Mouse (Mus musculus): Measurements from ENCODE around the gene Scarb2.
A peak's percentile ranks its signal among the peaks of the same experiment; 100 is the strongest.

Scarb2 gene

DNA sequence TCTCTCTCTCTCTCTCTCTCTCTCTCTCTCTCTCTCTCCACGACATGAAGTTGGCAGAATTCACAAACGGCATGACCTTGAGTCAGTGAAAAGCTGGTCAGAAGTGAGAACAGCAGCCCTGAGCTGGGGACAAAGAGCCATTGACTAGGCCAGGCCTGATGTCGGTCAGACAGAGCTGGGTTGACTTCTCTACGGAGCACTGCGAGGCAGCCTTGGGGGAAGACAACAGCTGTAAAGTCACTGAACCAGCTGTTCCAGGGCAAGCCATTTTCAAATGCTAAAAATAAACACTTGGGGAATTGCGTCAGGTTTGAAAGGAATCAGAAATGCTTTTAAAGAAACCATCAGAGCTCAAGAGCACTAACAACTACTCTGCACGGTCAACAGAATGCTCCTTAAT lies 13.2 kb downstream of the Scarb2 start:
- no peak for DNase-seq (ENCODE audit: low read depth, low spot score)

GRCm38 (mm10) chr5:92490779-92491178 lies 15.9 kb downstream of the Scarb2 start:
- DNase-seq (ENCODE audit: low read depth, low spot score), result no peak

DNA sequence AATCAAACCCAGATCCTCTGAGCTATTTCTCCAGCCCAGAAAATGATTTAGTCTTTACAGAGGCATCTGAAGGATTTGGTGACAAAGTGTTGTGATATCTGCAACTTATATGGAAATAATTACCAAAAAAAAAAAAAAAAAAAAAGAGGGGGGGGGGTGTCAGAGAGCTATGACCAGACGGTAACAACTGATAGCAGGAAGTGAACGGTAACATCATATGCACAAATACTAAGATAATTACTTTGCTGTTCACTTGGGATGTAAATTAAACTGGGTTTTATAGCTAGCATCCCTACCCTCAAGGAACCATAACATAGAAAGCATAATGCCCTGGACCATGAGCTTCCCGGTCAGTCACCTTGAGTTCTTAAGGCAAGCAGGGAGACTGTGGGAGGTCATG lies 16.3 kb downstream of the Scarb2 start:
- DNase-seq (ENCODE audit: low read depth, low spot score), result no peak

GRCm38 (mm10) chr5:92489503-92489902 lies 17.1 kb downstream of the Scarb2 start:
- DNase-seq (ENCODE audit: low read depth, low spot score), result no peak

DNA sequence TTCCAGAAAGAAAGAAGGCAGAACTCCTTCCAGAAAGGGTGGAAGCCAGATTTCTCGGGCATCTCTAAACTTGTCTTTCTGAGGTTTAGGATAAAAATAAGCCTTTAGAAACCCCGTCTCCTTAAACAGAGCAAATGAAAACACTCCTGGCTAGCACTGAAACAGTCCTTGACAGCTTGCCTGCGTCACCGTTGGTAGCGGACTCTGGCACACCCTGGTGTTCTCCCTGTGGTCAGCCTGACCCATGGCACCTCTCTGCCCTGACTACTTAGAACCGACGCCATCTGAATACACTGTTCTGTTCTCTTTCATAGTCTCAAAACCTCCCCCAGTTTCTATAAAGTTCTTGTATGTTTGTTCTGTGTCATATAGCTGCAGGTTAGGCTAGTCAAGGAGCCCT lies 17.7 kb downstream of the Scarb2 start:
- no peak for DNase-seq (ENCODE audit: low read depth, low spot score)

DNA sequence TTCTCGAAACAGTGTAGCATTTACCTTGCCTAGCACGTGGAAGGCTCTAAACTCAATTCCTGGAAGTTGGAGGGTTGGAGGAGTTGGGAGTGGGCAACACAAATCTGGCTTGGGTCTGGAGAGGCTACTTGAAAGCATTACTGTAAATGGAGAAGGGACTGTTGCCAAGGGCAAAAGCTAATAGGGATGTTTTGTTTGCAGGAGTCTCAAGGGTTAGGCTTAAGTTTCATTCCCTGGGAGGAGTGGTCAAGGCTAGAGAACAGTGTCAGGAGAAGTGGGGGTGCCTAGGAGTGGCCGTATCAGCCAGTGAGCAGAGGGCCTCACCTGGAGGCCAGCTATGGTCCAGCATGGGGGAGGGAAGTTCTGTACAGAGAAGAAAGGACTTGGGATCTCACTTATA lies 18.2 kb downstream of the Scarb2 start:
- peak; percentile 27 for DNase-seq (ENCODE audit: low read depth, low spot score)

GRCm38 (mm10) chr5:92486758-92487157 lies 19.9 kb downstream of the Scarb2 start:
- no peak for DNase-seq (ENCODE audit: low read depth, low spot score)

- DNase-seq (ENCODE audit: low read depth, low spot score), result peak; percentile 57
These were observed 21.8 kb downstream of the Scarb2 start for GRCm38 (mm10) chr5:92484880-92485279.

GRCm38 (mm10) chr5:92472863-92473262 lies 33.8 kb downstream of the Scarb2 start:
- DNase-seq (ENCODE audit: low read depth, low spot score), result no peak

GRCm38 (mm10) chr5:92471531-92471930 lies 35.1 kb downstream of the Scarb2 start:
- no peak for DNase-seq (ENCODE audit: low read depth, low spot score)

DNA sequence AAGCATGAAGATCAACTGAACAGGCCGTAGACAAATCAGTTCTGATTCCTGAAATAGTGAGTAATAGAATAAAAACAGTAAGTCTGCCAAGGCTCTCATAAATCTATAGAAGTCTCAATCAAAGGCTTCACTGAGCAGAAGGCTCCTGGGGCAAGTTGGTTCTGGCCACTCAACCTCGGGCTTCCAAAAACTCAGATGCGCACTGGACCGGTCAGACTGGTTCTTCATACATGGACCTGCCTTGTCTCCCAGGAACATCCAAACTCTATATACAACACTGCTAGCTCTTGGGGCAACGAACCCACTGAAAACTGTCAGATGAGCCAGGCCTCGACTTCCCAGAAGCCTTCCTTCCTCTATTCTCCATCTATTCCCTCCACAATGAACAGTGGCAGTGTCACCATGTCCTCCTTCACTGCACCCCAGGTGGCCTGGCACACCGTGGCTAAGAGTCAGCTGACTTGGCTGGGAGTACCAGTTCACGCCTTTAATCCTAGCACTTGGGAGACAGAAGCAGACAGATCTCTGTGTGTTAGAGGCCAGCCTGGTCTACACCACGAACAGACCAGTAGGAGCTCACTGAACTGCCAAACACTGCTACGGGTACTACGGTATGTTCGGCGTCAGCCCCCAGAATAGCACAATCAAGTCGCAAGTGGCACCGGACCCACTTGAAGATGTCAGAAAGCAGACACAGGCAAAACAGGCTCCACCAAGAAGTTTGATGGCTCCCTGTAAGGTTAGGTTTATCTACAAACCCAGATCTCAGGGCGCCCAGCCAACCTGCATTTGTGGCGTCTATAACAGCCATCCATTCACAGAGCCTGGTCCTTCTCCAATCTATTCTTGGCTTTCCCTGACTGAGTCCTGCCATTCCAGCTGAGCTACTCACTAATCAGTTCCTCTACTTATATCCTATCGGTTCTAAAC lies 37.2 kb downstream of the Scarb2 start:
- no peak for DNase-seq (ENCODE audit: low read depth, low spot score)

GRCm38 (mm10) chr5:92468234-92468633 lies 38.4 kb downstream of the Scarb2 start:
- DNase-seq (ENCODE audit: low read depth, low spot score), result no peak

- DNase-seq (ENCODE audit: low read depth, low spot score), result no peak
These were observed 39.4 kb downstream of the Scarb2 start for GRCm38 (mm10) chr5:92467102-92467766.

DNA sequence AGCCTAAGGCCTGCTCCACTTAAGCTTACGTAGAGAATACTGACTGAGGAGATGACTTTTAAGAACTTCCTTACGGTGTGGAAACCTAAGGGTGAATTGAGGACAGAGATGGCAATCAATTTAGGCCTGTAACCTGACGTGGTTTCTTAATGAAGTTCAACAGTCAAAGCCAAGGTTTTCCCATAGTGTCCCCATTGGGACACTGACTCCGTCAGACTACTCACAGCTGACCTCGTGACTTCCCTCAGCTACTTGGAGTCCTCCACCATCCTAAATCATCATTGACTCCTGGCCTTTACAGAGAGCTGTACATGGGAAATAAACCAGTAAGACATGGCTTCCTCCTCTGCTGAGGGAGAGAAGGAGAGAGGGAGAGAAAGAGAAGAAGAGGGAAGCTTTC lies 41.1 kb downstream of the Scarb2 start:
- DNase-seq (ENCODE audit: low read depth, low spot score), result no peak

GRCm38 (mm10) chr5:92461321-92461720 lies 45.3 kb downstream of the Scarb2 start:
- DNase-seq (ENCODE audit: low read depth, low spot score), result peak; percentile 71

- DNase-seq (ENCODE audit: low read depth, low spot score), result no peak
These were observed 47.9 kb downstream of the Scarb2 start for GRCm38 (mm10) chr5:92458726-92459125.

DNA sequence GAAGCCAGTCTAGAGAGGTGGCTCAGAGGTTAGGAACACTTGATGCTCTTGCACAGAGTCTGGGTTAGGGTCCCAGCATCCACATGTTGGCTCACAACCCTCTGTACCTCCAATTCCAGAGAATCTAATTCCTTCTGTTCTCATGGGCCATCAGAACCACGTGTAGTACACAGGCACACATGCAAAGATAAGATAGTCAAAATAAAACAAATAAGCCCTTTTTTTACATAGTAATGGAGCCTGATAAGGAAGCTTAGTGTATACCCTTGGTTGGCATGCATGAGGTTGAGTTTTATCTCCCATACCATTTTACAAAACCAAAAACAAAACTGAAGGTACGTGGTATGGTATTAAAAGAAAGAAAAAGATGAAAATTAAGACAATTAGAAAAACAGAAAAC lies 49.2 kb downstream of the Scarb2 start:
- no peak for DNase-seq (ENCODE audit: low read depth, low spot score)

DNA sequence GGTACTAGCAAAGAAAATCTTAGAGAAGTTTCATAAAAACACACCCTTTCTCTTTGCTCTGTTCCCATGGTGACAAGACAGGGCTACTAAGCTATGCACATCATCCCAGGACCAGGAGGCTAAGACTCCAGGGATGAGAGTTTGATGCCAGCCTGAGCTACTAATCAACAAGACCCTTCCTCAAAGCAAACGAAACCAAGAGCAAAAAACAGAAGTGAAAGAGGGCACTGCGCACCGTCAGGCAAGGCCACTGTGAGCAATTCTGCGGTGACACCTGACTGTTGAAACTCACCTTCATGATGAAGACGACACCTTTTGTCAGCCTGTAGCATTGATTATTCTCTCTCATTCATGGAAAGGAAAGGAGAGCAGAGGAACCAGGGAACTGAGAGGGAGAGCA lies 53.8 kb downstream of the Scarb2 start:
- no peak for DNase-seq (ENCODE audit: low read depth, low spot score)

DNA sequence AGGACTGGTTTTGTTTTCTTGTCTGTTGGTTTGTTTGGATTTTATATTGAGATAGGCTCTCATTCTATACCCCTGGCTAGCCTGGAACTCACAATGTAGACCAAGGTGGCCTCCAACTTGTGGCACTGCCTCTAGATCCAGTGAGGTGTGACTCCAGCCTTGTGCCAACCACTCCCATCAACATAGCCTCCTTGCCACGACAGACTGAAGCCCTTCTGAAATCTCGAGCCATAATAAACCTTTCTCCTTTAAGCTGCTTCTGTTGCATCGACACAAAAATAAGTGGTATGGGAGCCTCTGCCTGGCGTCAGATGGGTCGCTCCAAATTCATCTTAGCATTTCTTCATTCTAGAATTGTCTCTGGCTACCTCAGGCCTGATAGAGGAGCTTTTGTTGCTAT lies 59.9 kb downstream of the Scarb2 start:
- no peak for DNase-seq (ENCODE audit: low read depth, low spot score)

GRCm38 (mm10) chr5:92445016-92445415 lies 61.6 kb downstream of the Scarb2 start:
- DNase-seq (ENCODE audit: low read depth, low spot score), result no peak

GRCm38 (mm10) chr5:92442914-92443313 lies 63.7 kb downstream of the Scarb2 start:
- no peak for DNase-seq (ENCODE audit: low read depth, low spot score)

DNA sequence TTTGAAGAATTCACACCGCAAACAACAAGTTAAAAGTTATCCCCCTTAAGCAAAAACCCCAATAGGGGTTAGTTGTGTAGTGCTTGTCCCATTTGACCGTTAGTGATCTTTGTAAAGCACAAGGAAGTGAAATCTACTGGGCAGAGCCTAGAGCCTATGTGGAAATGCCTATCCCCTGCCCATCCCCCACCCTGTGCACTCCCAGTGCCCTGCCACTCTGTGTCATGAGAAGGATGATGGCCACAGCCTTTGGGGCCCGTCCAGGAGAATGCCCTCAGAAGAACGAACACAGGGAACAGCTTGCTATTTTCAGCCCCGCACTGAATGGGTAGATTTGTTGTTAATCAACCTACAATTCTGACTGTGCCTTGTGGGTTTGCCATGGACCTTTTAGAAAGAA lies 65.1 kb downstream of the Scarb2 start:
- DNase-seq (ENCODE audit: low read depth, low spot score), result no peak

- DNase-seq (ENCODE audit: low read depth, low spot score), result no peak
These were observed 68.1 kb downstream of the Scarb2 start for GRCm38 (mm10) chr5:92438540-92438939.

All from ZHBTc4 (cell line).